Mouse (Mus musculus) heart, postnatal 0 days (tissue): Measurements from ENCODE around the gene Cntrl.

ENCODE experiments used
- CTCF ChIP-seq: IDR thresholded peaks from 2 replicates; pipeline ENCODE4 v1.5.1; 2016; ENCODE audit warnings: antibody characterized with exemption, control low read depth, low read depth
- EP300 ChIP-seq: IDR thresholded peaks from 2 replicates; pipeline ENCODE4 v1.6.1; 2016; ENCODE audit warnings: antibody characterized with exemption, low read depth

DNA sequence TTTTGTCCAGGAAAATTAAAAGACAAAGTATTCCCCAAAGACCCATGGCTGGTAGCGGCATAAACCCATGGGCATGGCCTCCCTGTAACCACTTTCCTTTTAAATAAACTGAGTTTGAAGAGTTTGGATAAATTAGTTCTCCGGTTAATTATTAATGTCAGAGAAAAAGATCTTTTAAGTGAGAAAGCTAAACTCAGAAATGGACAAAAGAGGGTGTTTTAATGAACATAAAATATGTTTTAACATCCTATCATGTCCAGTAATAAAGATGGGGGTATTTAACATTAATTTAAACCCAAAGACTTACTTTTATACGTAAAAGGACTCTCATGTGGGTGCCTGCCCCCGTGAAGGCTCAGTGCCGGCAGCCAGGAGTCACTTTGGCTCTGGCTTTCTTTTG is 48.0 kb upstream of the Cntrl start, which contains the start of gene Hc:
- TF ChIP-seq CTCF: no peak
- no peak for TF ChIP-seq EP300
